Mouse (Mus musculus) gastrocnemius, adult 8-10 months (tissue): ENCODE results near the gene Cyp2ab1. TPM values are rescaled to one million over a fixed set of nuclear protein-coding genes. Genes with fewer than 3 reads are reported as not detected.
"Not testable (repeated sequence)": the region's sequence is repeated elsewhere in the genome, so short reads cannot be mapped to it uniquely, and the experiment has no call there.

ENCODE experiments used
- DNase-seq, 2 experiments: peaks; one replicate each; pipeline ENCODE4 v3.0.0; 2022; ENCODE audit warnings: low spot score in 2 of 2
- total RNA-seq, 4 experiments: library from RNA; stranded (reverse); gene quantifications; 2 replicates each; pipeline ENCODE4 v1.2.4; 2022

Cyp2ab1 gene
- total RNA-seq = under 1 TPM in 1 of 4 experiments, not detected in 3; 0.48 TPM

DNA sequence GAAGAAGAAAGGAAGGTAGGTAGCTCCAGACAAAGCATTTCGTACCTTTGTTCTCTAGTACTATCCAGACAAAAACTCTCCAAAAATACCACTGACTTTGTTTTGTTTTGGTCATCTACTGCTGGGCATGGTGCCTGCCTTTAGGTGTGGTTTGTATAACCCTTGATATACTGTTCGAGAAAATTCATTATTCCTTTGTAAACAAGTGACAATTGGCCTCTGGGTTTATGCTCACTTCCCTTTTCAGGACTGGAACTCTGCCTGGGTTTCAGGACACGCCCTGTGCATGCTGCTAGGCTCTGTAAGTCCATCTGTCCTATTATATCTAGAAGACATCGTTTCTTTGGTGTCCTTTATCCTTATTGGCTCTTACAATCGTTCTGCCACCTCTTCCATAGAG is at the start of gene Cyp2ab1:
Cyp2ab1 (minus strand) TSS at position 119 of the 400 bp plus-strand sequence.
- no peak for DNase-seq

DNA sequence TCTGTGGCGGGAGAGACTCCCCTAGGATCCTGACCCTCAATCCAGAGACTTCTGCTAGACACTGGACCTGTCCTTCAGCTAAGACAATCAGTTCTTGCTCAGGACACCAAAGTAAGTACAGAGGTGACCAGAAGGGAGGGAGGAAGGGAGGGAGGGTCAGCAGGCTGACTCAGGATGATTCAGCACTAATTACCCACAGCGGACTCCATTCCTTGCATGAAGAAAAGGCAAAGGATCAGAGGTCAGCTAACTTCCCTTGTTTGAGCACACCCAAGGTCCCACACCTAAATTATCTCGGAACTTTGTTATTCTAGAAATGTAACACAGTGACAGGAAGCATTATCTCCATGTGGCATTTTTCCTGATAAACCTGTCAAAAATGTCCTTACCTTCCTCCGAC is 46.5 kb upstream of the Cyp2ab1 start:
- no peak for DNase-seq

DNA sequence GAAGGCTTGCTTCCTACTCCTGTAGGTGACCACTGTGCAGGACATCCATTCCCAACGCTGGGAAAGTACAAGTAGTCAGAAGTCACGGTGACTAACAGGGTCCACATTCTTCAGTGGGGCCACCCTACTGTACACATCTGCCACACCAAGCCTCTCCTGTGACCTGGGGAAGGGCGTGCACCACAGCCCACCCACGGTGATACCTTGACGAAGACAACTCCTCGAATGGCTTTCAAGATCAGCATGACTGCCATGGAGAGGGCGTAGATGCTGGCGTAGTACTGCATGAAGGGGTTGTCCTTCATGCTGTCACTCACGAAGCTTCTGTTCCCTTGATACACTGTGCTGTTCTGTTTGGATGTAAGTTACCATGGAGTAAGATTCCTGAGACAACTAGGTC is 43.0 kb upstream of the Cyp2ab1 start:
- no peak for DNase-seq

DNA sequence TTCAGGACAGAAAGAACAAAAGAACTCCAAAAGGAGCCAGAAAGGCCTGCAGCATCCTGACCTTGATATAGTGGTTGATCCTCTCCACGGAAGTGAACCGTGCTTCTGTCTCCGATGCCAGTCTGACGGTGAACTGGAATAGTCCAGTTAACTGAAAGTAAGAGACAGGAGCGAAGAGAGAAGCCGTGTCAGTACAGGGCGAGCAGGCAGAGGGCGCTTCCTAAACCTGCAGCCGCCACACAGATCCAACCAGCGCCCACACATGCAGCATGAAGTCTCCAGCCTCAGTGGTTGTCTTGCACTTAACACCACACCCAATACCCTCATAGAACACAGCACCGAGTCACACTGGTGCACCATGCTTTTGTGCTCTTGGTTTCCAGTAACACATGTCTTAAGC is 36.9 kb upstream of the Cyp2ab1 start:
- no peak for DNase-seq

DNA sequence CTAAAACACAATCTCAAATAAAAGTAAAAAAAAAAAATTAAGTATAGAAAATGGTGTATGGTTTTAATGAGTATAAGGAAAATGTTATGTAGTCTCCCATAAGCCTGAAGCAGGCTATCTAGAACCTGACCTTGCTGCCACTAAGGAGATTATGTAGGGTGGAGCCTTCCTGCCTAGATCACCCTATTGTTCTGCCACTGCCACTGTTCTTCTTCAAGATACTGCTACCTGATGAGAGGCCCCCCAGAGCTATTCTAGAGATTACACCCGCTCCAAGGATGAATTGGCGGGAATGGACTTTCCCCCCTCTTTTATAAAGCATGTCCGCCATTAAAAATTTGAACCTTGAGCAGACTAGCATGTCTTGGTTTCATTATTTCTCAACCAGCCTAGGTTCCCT is 36.3 kb upstream of the Cyp2ab1 start:
- not testable (repeated sequence) for DNase-seq

DNA sequence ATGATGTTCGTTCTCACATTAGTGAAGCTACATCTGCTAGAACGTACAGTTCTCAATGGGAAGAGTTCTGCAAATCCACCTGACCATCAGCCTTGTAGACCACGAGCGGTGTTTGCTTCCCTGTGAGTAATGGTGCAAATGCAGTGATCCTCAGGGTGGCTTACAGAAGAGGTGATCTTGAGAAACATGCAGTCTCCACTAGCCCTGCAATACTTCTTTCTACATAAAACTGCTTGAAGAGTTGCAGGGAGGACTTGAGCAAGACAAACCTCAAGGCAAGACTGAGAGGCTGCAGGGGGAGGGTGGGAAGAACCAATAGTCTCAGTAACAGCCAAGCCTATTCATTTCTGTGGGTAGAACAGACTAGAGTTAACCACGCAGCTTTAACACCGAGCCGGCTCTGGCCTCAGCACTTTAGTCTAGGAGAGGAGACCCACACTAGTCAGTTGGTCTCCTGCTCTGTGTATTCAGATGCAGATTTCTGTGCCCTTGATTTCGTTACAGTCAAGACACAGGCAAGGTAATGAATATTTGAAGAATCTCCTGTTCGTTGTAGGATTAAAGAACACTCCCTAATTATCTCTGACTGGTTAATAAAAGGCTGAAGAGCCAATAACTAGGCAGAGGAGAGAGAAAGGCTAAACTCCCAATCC is 34.6 kb upstream of the Cyp2ab1 start:
- no peak for DNase-seq

DNA sequence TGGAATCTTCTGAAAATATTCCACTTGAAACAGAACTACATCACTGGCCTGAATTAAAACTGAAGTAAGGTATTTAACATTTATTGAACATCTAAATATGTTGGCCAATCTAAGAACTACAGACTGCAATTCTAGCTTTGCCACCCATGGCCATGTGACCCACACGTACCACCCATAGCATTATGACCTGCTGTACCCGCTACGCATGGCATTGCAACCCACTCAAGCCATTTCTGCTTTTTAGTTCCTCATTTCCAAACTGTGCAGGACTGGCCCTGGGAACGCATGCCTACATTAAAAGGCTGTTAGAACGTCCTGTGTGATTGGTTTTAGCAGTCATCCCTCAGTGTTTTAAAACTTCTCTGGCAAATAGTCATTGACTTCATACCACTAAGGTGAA is 32.6 kb upstream of the Cyp2ab1 start:
- DNase-seq = no peak

DNA sequence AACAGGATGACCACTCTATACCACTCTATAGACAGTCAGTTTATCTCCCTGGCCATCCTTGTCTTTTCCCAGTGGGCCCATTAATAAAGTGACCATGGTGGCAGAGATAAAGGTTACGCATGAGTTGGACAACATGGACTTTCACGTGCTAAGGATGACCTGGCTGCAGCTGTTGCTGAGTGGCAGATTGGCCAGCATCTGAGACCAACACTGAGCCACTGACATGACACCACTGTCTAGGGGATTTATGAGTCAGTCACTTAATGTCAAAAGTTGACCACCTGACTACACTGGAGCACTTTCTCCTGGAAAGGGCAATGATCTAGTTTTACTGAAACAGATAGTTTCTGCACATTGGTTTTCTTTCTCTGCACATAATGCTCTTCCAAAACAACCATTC is 29.6 kb upstream of the Cyp2ab1 start:
- no peak for DNase-seq

DNA sequence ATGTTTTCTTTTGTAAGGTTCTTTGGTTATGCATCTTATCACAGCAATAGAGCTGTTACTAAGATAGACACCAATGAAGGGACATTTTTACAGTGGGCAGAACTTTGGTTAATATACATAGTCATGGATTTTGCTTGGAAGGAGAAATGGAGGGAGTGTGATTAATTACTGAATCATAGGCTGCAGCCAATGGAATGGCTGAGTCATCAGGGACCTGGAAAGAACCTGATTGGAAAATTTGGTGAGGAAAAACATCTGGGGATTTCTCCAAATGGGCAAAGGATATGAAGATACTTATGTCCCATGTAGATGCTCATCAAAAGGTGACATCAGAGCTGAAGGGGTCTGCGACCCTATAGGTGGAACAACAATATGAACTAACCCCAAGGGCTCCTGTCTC is 28.8 kb upstream of the Cyp2ab1 start:
- no peak for DNase-seq

DNA sequence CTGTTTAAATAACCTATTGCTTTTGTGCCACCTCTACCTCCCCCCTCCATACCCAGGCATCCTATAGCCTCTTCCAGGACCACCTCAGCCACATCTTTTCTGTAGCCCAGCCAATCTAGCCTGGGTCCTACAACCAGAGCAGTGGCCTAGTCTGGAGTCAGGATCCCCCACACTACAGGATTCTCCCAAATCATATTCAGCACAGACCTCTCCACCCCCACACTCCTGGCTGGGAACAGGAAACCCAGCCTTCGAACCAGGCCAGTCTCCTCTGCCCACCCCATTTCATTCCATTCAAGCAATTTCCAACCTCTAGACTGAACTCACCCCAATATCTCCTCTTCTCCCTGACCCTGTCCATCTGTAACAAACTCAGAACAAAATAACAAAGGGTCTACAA is 20.3 kb upstream of the Cyp2ab1 start:
- DNase-seq = no peak

DNA sequence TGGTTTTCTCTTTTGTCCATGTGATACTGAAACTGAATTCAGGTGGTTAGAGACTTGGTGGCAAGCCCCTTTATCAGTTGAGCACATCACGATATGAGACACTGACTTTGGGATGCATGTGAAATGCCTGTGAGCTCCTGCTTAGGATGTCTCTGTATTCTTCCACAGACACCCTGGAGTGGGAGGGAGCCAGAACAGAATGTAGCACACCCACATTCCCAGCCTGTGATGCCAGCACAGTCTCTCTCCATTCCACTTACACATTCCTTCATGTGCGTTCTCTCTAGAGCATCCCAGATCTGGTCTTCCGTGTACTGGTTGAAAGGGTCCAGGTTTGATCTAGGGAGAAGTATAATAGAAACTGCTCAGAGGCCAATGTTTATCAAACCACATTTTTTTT is 13.4 kb upstream of the Cyp2ab1 start:
- no peak for DNase-seq

DNA sequence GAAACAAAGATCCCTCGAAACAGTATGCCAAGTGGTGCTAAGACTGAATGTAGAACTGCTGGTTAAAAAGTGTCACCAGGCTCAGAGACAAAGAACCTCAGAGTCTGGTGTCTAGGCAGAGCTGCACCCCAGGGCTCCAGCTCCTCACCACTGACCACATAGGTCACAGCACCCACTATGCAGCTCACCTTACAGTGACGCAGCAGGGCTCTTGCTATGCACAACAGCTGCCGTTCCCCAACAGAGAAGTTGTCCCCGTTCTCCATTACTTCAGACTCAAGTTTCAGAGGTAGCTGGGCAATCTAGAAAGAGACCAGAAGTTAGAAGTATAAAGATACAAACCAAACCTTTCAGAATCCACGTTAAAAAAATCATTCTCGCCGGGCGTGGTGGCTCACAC is 9.7 kb upstream of the Cyp2ab1 start:
- no peak for DNase-seq

DNA sequence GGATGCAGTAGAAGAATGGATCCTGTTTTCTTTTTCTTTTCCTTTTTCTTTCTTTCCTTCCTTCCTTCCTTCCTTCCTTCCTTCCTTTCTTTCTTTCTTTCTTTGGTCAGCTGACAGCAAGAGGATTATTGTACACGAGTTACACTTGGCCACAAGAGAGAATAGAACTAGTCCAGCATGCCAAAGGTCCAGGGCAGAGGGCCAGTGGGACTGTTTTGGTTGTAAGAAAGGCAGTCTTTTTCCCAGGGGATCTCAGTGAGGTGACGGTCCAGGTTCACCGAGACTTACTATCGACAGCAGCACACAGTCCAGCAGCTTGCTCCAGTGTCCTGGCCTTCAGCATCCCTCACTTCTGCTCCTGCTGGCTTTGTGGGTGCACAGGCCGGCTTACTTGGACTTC is 3.1 kb upstream of the Cyp2ab1 start:
- DNase-seq = no peak

DNA sequence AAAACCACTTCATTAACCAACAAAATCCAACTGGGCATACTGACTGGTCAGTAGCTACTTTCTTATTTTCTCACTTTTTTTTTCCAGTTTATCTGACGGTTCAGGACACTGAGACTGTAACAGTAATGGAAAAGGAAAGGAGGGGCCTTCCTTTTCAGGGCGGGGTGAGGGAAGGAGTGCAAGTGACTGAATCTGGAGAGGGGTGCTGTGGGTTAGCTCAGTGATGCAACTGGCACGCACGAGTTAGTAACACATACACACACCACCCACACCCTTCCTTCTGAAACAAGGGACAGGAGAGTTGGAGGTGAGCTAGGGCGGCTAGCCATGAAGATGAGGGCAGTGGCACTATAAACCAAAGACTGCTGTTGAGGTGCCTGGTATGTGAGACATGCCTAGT is 1.3 kb downstream of the Cyp2ab1 start:
- no peak for DNase-seq

DNA sequence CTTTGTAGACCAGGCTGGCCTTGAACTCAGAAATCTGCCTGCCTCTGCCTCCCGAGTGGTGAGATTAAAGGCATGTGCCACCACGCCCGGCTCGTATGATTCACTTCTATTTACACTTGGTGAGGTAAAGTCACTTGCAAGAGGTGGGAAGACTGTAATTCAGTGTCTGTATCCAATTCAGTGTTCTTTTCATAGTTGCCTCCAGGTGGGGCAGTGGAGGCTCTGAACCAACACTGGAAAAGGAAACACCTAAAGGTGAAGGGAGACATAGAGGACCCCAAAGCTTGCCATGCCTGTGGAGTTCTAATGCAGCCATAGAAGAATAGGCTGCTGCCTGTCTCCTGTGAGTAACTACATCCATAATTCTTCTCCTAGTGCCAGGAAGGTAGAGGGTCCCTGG is 2.9 kb downstream of the Cyp2ab1 start:
- DNase-seq = no peak

DNA sequence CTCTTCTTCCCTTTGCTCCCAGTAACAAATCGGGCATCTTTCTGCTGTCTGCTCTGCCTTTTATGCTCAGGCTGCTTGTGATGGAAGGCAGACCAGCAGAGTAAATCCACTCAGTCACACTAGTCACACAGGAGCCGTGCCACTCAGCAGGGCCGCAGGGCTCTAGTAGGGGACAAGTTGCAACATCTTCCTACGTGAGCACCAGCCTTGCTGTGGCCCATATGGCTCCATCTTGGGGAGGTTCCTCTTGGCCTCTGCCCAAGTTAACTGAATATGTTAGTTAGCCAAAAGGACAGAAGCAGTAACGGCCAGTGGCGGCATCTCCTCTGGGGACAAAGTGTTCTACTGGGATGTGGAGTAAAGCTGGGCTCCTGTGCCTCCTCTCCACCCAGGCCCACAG is 8.4 kb downstream of the Cyp2ab1 start:
- DNase-seq = no peak

DNA sequence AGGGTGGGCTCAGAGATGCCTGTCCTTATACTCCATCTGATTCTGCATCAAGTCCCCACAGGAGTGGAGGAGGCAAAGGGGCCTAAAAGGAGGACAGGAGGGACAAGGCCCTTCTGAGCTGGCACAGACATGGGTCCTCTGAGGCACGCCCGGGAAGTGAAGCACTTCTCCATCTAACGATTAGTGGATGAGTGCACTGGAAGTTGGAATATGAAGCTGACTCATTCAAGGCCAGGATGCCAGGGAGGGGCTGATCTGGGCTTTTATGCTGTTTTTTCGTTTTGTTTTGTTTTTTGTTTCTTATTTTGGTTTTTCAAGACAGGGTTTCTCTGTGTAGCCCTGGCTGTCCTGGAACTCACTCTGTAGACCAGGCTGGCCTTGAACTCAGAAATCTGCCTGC is 9.9 kb downstream of the Cyp2ab1 start:
- no peak for DNase-seq

DNA sequence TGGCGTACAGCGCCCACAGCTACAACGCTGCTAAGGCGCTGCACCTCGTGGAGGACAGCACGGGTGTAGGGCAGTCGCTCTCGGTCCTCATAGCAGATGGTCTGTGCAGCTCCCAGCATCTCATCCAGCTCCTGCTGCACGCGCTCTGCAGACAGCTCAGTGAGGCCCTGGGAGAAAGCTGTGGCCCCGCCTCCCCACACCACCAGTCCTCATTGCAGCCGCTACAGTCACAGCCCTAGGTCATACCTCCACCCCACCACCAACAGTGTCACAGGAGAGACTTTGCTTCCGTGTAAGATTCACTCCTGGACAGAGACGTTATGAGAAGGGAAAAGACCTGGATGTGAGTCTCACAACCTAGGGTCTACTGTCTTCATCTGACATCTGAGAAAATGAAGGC is 12.9 kb downstream of the Cyp2ab1 start:
- no peak for DNase-seq

DNA sequence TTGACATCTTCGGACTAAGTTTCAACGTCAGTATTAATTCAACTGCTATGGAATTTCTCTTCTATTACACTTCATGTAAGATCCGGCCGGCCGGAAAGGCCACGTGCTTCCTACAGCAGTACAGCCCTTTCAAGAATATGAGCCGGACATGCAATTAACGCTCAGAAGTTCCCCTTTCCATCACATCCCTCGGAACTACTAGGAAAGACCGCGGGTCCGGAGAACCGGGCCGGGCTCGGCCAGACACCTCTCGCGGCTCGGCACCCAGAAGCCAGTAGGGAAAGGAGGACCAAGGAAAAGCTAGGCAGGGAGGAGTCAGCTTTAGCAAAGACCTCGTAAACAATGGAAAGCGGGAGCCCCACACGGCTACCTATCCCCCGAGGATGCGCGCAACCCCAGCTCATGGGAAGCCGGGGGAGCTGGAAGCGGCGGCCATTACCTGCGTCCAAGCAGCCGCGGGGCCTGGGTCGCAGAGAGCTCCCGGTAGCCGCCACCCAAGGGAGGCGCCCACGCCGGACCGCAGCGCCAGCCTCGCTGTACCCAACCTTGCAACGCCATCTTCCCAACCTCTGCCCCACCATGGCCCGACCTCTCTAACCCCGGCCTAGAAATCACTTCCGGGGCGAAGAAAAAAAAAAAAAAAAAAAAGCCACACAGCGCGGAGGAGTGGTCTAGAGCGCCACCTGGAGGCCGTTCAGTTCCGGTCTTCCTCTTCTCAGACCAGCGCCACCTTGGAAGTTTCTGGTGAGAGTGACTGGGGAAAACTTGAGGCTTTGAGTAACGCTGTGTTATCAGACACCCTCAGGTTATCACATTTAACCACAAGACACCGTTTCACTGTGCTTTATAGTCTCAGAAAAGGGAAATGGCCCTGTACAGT is 23.2 kb downstream of the Cyp2ab1 start, which contains the start of gene Parl:
Parl (minus strand) TSS at position 618 of the 880 bp plus-strand sequence.
- DNase-seq = peak; percentile 57 to 70

DNA sequence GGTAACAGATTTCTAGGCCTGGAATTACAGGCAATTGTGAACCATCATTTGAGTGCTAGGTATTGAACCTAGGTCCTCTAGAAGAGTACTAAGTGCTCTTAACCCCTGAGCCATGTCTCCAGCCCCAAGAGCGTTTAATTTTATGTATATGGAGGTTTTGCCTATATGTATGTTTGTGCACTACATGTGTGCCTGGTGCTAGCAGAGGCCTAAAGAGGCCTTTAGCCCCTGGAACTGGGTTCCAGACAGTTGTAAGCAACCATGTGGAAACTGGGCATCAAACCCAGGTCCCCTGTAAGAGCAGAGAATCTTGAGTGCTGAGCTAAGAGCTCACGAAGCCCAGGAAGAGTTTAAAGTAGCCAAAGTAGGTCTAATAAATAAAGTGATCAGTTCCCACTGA is 25.1 kb downstream of the Cyp2ab1 start:
- DNase-seq = no peak

DNA sequence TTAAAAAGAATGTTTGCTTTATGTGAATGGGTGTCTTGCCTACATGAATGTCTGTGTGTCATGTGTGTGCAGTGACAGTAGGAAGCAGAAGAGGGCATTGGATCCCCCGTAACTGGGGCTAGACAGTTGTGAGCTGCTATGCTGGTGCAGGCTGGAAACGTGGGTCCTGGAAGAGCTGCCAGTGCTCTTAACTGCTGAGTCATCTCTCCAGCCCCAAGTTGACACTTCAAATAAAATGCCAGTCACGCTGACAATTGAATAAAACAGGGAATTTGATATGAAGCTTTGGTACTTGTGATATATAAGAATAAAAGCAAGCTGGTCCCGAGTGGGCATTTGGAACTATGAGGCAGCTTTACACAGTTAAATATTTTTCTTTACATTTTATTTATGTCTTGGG is 45.0 kb downstream of the Cyp2ab1 start:
- no peak for DNase-seq

DNA sequence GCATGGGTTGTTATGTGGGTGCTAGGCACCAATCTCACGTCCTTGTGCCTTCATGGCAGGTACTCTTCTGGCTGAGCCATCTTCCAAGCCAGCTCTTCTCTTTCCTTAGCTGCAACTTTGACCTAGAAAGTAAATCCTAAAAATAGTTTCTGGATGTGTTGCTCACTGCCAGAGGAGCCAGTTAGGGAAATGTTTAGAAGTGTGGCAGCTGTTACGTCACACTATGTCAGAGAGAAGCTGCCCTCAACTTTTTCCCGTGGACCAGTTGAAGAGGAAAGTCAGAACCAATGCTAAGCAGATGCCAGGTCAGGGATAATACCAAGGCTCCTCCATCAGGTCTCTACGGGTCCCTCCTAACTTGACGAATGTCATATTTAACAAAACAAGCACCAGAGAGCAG is 45.8 kb downstream of the Cyp2ab1 start:
- no peak for DNase-seq

DNA sequence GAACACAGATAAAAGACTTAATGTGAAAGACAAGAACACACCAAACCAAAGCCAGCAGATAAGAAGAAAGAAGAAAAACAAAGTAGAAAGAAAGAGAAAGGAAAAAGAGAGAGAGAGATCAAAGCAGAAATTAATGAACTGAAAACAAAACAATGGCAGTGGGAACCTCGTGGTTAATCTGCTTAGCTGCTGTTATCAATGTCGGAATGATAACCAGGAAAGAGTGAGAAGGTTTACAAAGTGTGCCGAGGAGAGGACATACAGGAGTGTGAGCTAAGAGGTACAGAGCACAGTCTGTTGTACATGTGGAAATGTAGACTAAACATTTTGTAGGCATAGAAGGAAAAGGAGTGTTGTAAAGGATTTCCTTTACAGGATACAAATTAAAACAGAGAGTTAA is 52.2 kb downstream of the Cyp2ab1 start:
- DNase-seq = no peak
